Mouse (Mus musculus) myocyte (in vitro differentiated cells): ENCODE results near the gene Sh3bp4. TPM values are rescaled to one million over a fixed set of nuclear protein-coding genes. Genes with fewer than 3 reads are reported as not detected.

ENCODE experiments used
- H3K27me3 ChIP-seq: one replicate; pipeline ENCODE4 v1.6.1; 2011; ENCODE audit not compliant: control insufficient read depth, insufficient read depth, insufficient read length
- H3K36me3 ChIP-seq: one replicate; pipeline ENCODE4 v1.6.1; 2011; ENCODE audit not compliant: control insufficient read depth, insufficient read depth
- H3K4me2 ChIP-seq: one replicate; pipeline ENCODE4 v1.6.1; 2011; ENCODE audit warnings: low read depth, control low read depth
- H3K4me3 ChIP-seq: one replicate; pipeline ENCODE4 v1.5.1; 2011; ENCODE audit warnings: mild to moderate bottlenecking, control low read depth, moderate library complexity
- H3K79me2 ChIP-seq: one replicate; pipeline ENCODE4 v1.6.1; 2011; ENCODE audit not compliant: control insufficient read depth, insufficient read depth
- H3ac ChIP-seq: one replicate; pipeline ENCODE4 v1.6.1; 2011; ENCODE audit not compliant: control insufficient read depth, insufficient read length
- CEBPB ChIP-seq: IDR thresholded peaks from 2 replicates; pipeline ENCODE4 v1.6.1; 2011; ENCODE audit warnings: mild to moderate bottlenecking, moderate library complexity; ENCODE audit not compliant: poor library complexity, insufficient read depth, severe bottlenecking
- E2F4 ChIP-seq: IDR thresholded peaks from one replicate; pipeline ENCODE4 v1.6.1; 2011; ENCODE audit warnings: mild to moderate bottlenecking, control low read depth, moderate library complexity; ENCODE audit not compliant: insufficient read depth
- MAX ChIP-seq: IDR thresholded peaks from one replicate; pipeline ENCODE4 v1.6.1; 2011; ENCODE audit warnings: low read depth, mild to moderate bottlenecking, control low read depth
- MYOD1 ChIP-seq, 3 experiments: IDR thresholded peaks; one replicate each; pipeline ENCODE4 v1.6.1; 2011; ENCODE audit warnings: control low read depth in 2 of 3, low read depth in 2 of 3, mild to moderate bottlenecking in 2 of 3, moderate library complexity in 1 of 3; ENCODE audit not compliant: insufficient read length in 2 of 3, control insufficient read depth in 1 of 3
- MYOG ChIP-seq, 3 experiments: IDR thresholded peaks; one replicate each; pipeline ENCODE4 v1.6.1; 2011; ENCODE audit warnings: control low read depth in 2 of 3, low read depth in 2 of 3, mild to moderate bottlenecking in 2 of 3; ENCODE audit not compliant: insufficient read length in 2 of 3, control insufficient read depth in 1 of 3, insufficient read depth in 1 of 3
- POLR2A ChIP-seq: IDR thresholded peaks from one replicate; pipeline ENCODE4 v1.6.1; 2011; ENCODE audit warnings: low read depth, mild to moderate bottlenecking, control low read depth, moderate library complexity; ENCODE audit not compliant: insufficient read length
- POLR2AphosphoS2 ChIP-seq: IDR thresholded peaks from one replicate; pipeline ENCODE4 v1.6.1; 2011; ENCODE audit warnings: low read depth, control low read depth; ENCODE audit not compliant: insufficient read length
- REST ChIP-seq: IDR thresholded peaks from one replicate; pipeline ENCODE4 v1.6.1; 2011; ENCODE audit warnings: mild to moderate bottlenecking, control low read depth, moderate library complexity; ENCODE audit not compliant: insufficient read depth, insufficient read length
- SRF ChIP-seq: IDR thresholded peaks from one replicate; pipeline ENCODE4 v1.6.1; 2011; ENCODE audit warnings: low read depth; ENCODE audit not compliant: control insufficient read depth, insufficient read length
- TCF12 ChIP-seq: IDR thresholded peaks from one replicate; pipeline ENCODE4 v1.6.1; 2011; ENCODE audit warnings: mild to moderate bottlenecking, control low read depth; ENCODE audit not compliant: poor library complexity, insufficient read depth, severe bottlenecking
- TCF3 ChIP-seq: IDR thresholded peaks from one replicate; pipeline ENCODE4 v1.6.1; 2011; ENCODE audit warnings: low read depth, control low read depth; ENCODE audit not compliant: insufficient read length
- USF1 ChIP-seq: IDR thresholded peaks from one replicate; pipeline ENCODE4 v1.6.1; 2011; ENCODE audit warnings: low read depth, mild to moderate bottlenecking, control low read depth, moderate library complexity
- polyA plus RNA-seq: library from polyadenylated mRNA; unstranded; fragments of >200 nt; fragmentation: generic; extraction: Trizol; gene quantifications from one replicate; pipeline ENCODE4 v1.2.1, GENCODE M21; 2012; ENCODE audit warnings: missing spikeins

Gene Sh3bp4
- polyA plus RNA-seq, 1 experiment: 23.2 TPM

DNA sequence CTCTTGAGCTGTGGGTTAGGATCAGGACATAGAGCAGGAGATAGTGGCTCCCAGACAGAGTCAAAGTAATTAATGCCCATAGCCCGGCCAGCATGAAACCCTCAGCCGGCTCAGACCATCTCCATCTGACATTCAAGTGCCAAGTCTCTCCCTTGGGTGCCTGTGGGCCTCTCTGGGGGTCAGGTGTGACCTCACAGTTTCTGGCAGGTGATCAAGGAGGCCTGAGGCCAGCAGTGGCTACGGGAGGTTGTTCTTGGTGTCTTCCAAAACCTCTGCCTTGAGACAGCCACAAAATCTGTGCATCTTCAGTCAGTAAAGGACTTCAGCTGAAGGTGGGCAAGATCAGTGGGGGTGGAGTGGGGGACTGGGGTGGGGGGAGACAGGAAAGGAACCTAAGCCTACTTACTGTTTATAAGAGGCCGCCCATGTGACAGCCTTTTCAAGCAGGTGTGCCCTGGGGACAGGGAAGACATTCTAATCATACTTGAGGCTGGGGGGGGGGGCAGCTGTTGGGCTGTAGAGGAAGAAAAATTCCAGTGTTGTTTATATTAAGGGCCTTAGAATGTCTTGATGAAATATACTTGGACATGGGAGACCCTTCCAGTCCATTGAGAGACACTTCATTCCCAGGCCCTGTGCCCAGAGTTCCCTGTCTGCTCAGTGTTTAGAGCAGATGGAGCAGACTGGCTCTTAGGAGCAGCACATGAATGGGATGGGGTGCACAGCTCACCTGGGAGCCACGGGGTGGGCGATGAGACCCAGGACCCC lies 40.7 kb downstream of the Sh3bp4 start:
- Histone ChIP-seq H3K79me2 (peaks cover 53% of the 10 kb centered on the region), H3K4me3 (no peak overlapping the region), H3K27me3 (no peaks in the 10 kb centered on the region), H3K36me3 (peaks cover 11% of the 10 kb centered on the region), H3ac (no peak overlapping the region), H3K4me2 (no peak overlapping the region)
- no peak for TF ChIP-seq POLR2A
- no peak for TF ChIP-seq E2F4
- no peak for TF ChIP-seq MYOD1 (IDR thresholded peaks at IDR 0.05; ENCODE audit: control insufficient read depth in 1 of 3, insufficient read length in 2 of 3, low read depth in 2 of 3)
- TF ChIP-seq CEBPB: no peak
- TF ChIP-seq REST: no peak
- TF ChIP-seq TCF12: no peak
- TF ChIP-seq POLR2AphosphoS2: no peak
- no peak for TF ChIP-seq MYOG (IDR thresholded peaks at IDR 0.05; ENCODE audit: control insufficient read depth in 1 of 3, insufficient read depth in 1 of 3, insufficient read length in 2 of 3, low read depth in 2 of 3)
- no peak for TF ChIP-seq SRF
- no peak for TF ChIP-seq USF1
- TF ChIP-seq MAX: no peak
- no peak for TF ChIP-seq TCF3

DNA sequence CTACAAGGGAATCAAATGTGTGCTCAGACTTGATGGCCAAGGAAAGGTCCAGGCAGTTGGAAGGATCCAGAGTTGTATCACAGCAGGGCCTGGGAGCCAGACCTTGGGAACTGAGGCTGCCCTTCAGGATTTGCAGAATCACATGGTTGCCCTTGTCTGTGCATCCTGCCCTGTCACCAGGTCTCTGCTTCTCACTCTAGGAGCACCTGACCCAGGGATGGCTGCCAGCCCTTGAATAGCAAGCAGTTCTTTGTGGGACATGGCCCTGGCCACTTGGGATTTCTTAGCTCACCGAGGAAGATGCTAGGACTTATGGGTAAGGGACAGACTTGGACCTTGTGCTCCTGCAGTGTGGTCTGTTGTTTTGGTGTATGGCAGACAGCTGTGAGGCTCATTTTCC lies 42.3 kb downstream of the Sh3bp4 start:
- H3K4me3 ChIP-seq: no peak overlapping the region
- no peaks in the 10 kb centered on the region for H3K27me3 ChIP-seq
- peaks cover 40% of the 10 kb centered on the region for H3K79me2 ChIP-seq
- no peak overlapping the region for H3K4me2 ChIP-seq
- H3K36me3 ChIP-seq: peaks cover 11% of the 10 kb centered on the region
- no peak overlapping the region for H3ac ChIP-seq
- TF ChIP-seq TCF12: no peak
- no peak for TF ChIP-seq TCF3
- no peak for TF ChIP-seq MYOG (IDR thresholded peaks at IDR 0.05; ENCODE audit: control insufficient read depth in 1 of 3, insufficient read depth in 1 of 3, insufficient read length in 2 of 3, low read depth in 2 of 3)
- TF ChIP-seq REST: no peak
- TF ChIP-seq USF1: no peak
- TF ChIP-seq CEBPB: no peak
- no peak for TF ChIP-seq POLR2A
- TF ChIP-seq MAX: no peak
- no peak for TF ChIP-seq SRF
- no peak for TF ChIP-seq E2F4
- TF ChIP-seq POLR2AphosphoS2: no peak
- no peak for TF ChIP-seq MYOD1 (IDR thresholded peaks at IDR 0.05; ENCODE audit: control insufficient read depth in 1 of 3, insufficient read length in 2 of 3, low read depth in 2 of 3)

DNA sequence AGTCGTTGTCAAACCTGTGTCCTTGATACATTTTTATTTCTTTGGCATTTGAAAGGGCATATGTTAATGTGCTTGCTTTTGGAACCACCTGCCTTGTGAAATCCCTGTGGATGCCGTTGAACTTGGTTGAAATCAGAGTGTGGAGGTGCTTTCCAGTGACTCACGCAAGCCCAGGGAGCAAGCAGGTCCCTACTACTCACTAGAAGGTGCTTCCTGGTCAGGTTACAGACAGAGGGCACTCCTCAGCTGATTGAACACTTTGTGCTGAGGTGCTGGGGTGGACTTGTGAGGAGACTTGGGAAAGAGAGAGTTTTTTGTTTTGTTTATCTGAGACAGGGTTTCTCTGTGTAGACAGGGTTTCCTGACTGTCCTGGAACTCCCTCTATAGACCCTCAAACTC lies 43.5 kb downstream of the Sh3bp4 start:
- Histone ChIP-seq H3K4me2 (no peak overlapping the region), H3K79me2 (peaks cover 38% of the 10 kb centered on the region), H3ac (no peak overlapping the region), H3K27me3 (no peaks in the 10 kb centered on the region), H3K4me3 (no peak overlapping the region), H3K36me3 (peaks cover 7% of the 10 kb centered on the region)
- TF ChIP-seq SRF (no peak), MAX (no peak), POLR2A (no peak), E2F4 (no peak), REST (no peak), MYOD1 (IDR thresholded peaks at IDR 0.05; ENCODE audit: control insufficient read depth in 1 of 3, insufficient read length in 2 of 3, low read depth in 2 of 3) (no peak), USF1 (no peak), POLR2AphosphoS2 (no peak)

DNA sequence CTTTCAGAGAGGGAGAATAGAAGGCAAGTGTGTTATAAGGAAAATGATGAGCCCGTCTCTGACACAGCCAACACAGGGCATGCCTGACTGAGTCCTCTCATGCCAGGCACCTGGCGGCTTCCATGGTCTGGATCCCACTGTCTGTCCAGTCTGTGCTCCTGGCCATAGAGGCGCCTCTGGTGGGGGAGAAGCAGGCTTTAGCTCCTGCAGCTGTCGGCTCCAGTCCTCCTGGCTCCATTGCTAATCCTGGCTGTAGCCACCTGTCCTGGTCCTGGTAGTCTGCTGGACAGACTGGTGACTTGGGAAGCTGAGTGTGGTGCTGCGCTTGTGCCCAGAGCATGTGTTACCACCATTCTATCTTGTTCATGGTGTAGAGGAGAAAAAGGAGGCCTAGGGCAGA lies 46.8 kb downstream of the Sh3bp4 start:
- no peak overlapping the region for H3K4me2 ChIP-seq
- peaks cover 29% of the 10 kb centered on the region for H3K79me2 ChIP-seq
- TF ChIP-seq MYOG (IDR thresholded peaks at IDR 0.05; ENCODE audit: control insufficient read depth in 1 of 3, insufficient read depth in 1 of 3, insufficient read length in 2 of 3, low read depth in 2 of 3): peak; percentile 68 to 98 (median 93)
- peak; percentile 68 for TF ChIP-seq TCF12
- no peak for TF ChIP-seq POLR2A
- TF ChIP-seq MAX: no peak
- no peak for TF ChIP-seq SRF
- peak; percentile 48 for TF ChIP-seq TCF3
- TF ChIP-seq MYOD1 (IDR thresholded peaks at IDR 0.05; ENCODE audit: control insufficient read depth in 1 of 3, insufficient read length in 2 of 3, low read depth in 2 of 3): peak; percentile 74 to 97 (median 96)
- no peak overlapping the region for H3K4me3 ChIP-seq
- H3K27me3 ChIP-seq: no peaks in the 10 kb centered on the region
- no peak overlapping the region for H3ac ChIP-seq
- H3K36me3 ChIP-seq: peaks cover 4% of the 10 kb centered on the region

DNA sequence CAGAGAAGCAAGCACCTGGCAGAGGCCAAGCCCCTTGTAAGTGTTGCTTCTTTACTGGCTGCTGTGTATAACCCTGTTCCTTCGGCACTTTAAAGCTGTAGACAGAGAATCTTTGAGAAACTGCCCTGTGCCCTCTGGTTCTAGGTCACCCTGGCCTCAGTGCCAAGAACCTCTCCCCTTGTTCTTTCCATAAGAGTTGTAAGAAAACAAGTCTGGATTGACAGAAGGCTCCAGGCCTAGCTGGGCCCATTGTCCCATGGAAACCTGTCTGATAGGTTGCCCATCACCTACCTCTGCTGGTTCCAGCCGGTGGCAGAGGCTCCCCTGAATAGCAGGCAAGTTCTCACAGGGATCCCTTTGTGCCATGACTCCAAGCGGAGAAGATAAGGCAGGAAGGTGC lies 47.9 kb downstream of the Sh3bp4 start:
- Histone ChIP-seq H3K27me3 (no peaks in the 10 kb centered on the region), H3K4me3 (no peak overlapping the region), H3K4me2 (no peak overlapping the region), H3K36me3 (no peaks in the 10 kb centered on the region), H3ac (no peak overlapping the region), H3K79me2 (peaks cover 21% of the 10 kb centered on the region)
- TF ChIP-seq POLR2A (no peak), USF1 (no peak), TCF3 (no peak), POLR2AphosphoS2 (no peak), E2F4 (no peak), MYOD1 (IDR thresholded peaks at IDR 0.05; ENCODE audit: control insufficient read depth in 1 of 3, insufficient read length in 2 of 3, low read depth in 2 of 3) (no peak), REST (no peak), MYOG (IDR thresholded peaks at IDR 0.05; ENCODE audit: control insufficient read depth in 1 of 3, insufficient read depth in 1 of 3, insufficient read length in 2 of 3, low read depth in 2 of 3) (no peak), CEBPB (no peak), TCF12 (no peak), SRF (no peak), MAX (no peak)
